Comparison of ENCODE assay signal across 9 mouse cellular contexts in the genomic region with DNA sequence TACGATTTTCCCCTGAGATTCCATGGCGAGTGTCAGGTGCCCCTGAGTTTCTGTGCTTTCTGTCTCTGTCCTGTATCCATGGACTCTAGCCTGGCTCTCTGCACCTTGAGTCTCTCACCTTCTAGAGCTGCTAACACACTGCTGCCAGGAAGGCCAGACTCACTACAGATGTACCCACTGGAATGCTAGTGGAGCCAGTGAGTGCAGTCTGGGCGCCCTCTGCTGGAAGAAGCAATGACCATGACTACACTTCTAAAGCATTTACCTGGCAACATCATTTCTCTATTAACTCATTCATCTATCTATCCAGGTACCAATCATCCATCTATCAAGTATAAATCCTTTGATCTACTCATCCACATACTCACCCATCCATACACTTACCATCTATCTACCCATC. TPM values are rescaled to one million over a fixed set of nuclear protein-coding genes. Genes with fewer than 3 reads are reported as not detected.
DNase-seq lines count a peak whose midpoint lies in the region; ATAC-seq and TF ChIP-seq lines count a peak whose summit lies in the region.
"Had no signal": no experiment of that assay in that cellular context is flagged by ENCODE, and none has a peak within 500 bp of the region (broad histone marks: within the 10 kb centered on the region; RNA-seq: fewer than 3 reads in every experiment).

No protein-coding gene starts in this region.

- ATAC-seq in lung, embryonic 14.5 days (ENCODE audit: insufficient read depth): peak; percentile 61

- no peak overlapping the region for H3K27ac ChIP-seq in forebrain, embryonic 10.5 days
- no peak overlapping the region for H3K27ac ChIP-seq in lung, embryonic 14.5 days (ENCODE audit: low read depth)

- no peaks in the 10 kb centered on the region for H3K36me3 ChIP-seq in forebrain, embryonic 10.5 days (replicated peaks)
- no peaks in the 10 kb centered on the region for H3K36me3 ChIP-seq in lung, embryonic 14.5 days (ENCODE audit: insufficient read depth)

- peaks cover 15% of the 10 kb centered on the region for H3K4me1 ChIP-seq in forebrain, embryonic 10.5 days
- H3K4me1 ChIP-seq in lung, embryonic 14.5 days (ENCODE audit: insufficient read depth): no peaks in the 10 kb centered on the region

- no peaks in the 10 kb centered on the region for H3K27me3 ChIP-seq in forebrain, embryonic 10.5 days (ENCODE audit: poor library complexity, severe bottlenecking)
- H3K27me3 ChIP-seq in lung, embryonic 14.5 days (ENCODE audit: insufficient read depth, low read length): no peaks in the 10 kb centered on the region

- no peak overlapping the region for H3K4me3 ChIP-seq in forebrain, embryonic 10.5 days
- no peak overlapping the region for H3K4me3 ChIP-seq in lung, embryonic 14.5 days (ENCODE audit: low read depth, low read length)

- WGBS in forebrain, embryonic 10.5 days: 42% methylated on average over 3 of the region's 3 CpGs
- WGBS in lung, embryonic 14.5 days: 22% methylated on average over 3 of the region's 3 CpGs

- H3K4me2 ChIP-seq in lung, embryonic 14.5 days: no peak overlapping the region

- H3K9me3 ChIP-seq in forebrain, embryonic 10.5 days: no peaks in the 10 kb centered on the region
- H3K9me3 ChIP-seq in lung, embryonic 14.5 days (ENCODE audit: low read depth, low read length): no peaks in the 10 kb centered on the region

- H3K9ac ChIP-seq in lung, embryonic 14.5 days: no peak overlapping the region

- DNase-seq in ES-CJ7 (ENCODE audit: low read depth, low spot score): peak; percentile 60
- peak; percentile 30 for DNase-seq in c-Kit-positive CD71-negative TER-119-negative erythroid progenitor cells, embryonic 14.5 days (ENCODE audit: low read depth)
- peak; percentile 63 for DNase-seq in forebrain, embryonic 10.5 days (ENCODE audit: extremely low spot score, low spot score)
- DNase-seq in heart, postnatal 36 days: peak; percentile 67 to 75
- peak; percentile 84 to 86 for DNase-seq in kidney, postnatal 4 days
- DNase-seq in lung, embryonic 14.5 days: peak; percentile 89
- peak; percentile 42 for DNase-seq in retina, postnatal 7 days (ENCODE audit: low read depth, low spot score)
- DNase-seq in yolk sac, embryonic 10.5 days (ENCODE audit: low spot score): peak; percentile 22

- intact Hi-C loops in heart, postnatal 36 days (cut with DNase I): loop anchor here (1.0 to 5.0 kb wide), 4 partner anchors 81 to 273 kb away; no protein-coding TSS in a partner anchor

- peak; percentile 95 for TF ChIP-seq CTCF in lung, embryonic 14.5 days (IDR thresholded peaks at IDR 0.05; ENCODE audit: low read depth)

RNA-seq across cellular contexts. Expression of a gene that starts 9.4 kb away (rescaled TPM):
- not detected in 2 replicates for polyA plus RNA-seq in forebrain, embryonic 10.5 days (2016; fragmentation: Nextera tagmentation; extraction: Ambion mirVana)
- total RNA-seq in heart, postnatal 36 days (2021): under 1 TPM in 1 of 2 experiments, not detected in 1; 0.25 TPM
- polyA plus RNA-seq in lung, embryonic 14.5 days (2014; fragmentation: Nextera tagmentation; extraction: Ambion mirVana): not detected in 2 replicates
- total RNA-seq: common myeloid progenitor, adult 5-6 weeks had no signal

RNA-seq across cellular contexts. Expression of a gene that starts 58.3 kb away (rescaled TPM):
- polyA plus RNA-seq in forebrain, embryonic 10.5 days (2016; fragmentation: Nextera tagmentation; extraction: Ambion mirVana): 4.7 and 4.8 TPM in 2 replicates
- total RNA-seq in heart, postnatal 36 days (2021): 10 to 100 TPM; 14.6 to 15.8 TPM
- polyA plus RNA-seq in lung, embryonic 14.5 days (2014; fragmentation: Nextera tagmentation; extraction: Ambion mirVana): 7.2 and 7.3 TPM in 2 replicates
- total RNA-seq: common myeloid progenitor, adult 5-6 weeks had no signal

Comparison
In these comparisons a context has a peak if more than half of its experiments do, and no peak if none do; other contexts are left out.
1. DNase-seq: peak in every context shown above with its lines; median percentile 89 in lung, embryonic 14.5 days; 85 in kidney, postnatal 4 days; 71 in heart, postnatal 36 days; 63 in forebrain, embryonic 10.5 days; 60 in ES-CJ7; 42 in retina, postnatal 7 days; 30 in c-Kit-positive CD71-negative TER-119-negative erythroid progenitor cells, embryonic 14.5 days; 22 in yolk sac, embryonic 10.5 days.